Mouse (Mus musculus) thymus, adult 18-20 months (tissue): ENCODE data around the gene Gpr37l1.
"Not testable (repeated sequence)": the region's sequence is repeated elsewhere in the genome, so short reads cannot be mapped to it uniquely, and the experiment has no call there.

Source experiments
- DNase-seq, 2 experiments: peaks; one replicate each; pipeline ENCODE4 v3.0.0; 2022; ENCODE audit warnings: mixed read lengths in 2 of 2

The Gpr37l1 gene

GRCm38 (mm10) chr1:135167435-135167834 is at the start of gene Gpr37l1:
Gene Gpr37l1, minus strand, starts transcription at chr1:135167681.
- no peak for DNase-seq

DNA sequence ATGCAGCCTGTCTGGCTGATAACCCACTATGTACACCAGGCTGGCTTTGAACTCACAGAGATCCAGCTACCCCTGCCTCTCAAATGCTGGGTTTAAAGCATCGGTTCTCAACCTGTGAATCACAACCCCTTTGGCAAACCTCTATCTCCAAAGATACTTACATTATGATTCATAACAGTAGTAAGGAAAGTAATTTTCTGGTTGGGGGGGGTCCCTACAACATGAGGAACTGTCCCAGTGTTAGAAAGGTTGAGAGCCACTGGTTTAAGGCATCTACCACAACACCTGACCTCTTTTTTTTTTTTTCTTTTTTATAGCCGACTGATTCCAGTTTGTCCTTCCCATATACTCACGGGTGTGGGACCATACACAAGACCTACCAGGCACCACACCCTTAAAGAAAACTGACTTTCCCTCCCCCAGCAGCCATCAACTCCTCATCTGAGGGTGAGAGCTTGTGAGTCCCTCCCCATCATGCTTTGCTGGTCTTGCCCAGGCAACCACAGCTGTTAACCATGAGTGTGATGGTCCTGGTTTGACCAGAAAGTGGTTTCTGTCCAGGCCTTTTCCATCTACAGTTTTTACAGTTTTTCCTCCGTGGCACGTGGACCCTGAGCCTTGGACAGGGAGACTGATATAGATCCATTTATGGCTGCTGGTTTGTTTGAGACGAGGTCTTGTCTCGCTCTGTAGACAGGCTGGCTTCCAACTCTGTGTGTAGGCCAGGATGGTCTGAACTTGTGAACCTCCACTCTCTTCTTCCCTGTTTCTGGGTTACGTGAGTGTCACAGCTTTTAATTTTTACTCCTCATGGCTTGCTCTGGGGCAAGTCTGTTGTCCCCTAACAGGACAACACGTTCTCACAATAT is 46.5 kb upstream of the Gpr37l1 start:
- DNase-seq: no peak

DNA sequence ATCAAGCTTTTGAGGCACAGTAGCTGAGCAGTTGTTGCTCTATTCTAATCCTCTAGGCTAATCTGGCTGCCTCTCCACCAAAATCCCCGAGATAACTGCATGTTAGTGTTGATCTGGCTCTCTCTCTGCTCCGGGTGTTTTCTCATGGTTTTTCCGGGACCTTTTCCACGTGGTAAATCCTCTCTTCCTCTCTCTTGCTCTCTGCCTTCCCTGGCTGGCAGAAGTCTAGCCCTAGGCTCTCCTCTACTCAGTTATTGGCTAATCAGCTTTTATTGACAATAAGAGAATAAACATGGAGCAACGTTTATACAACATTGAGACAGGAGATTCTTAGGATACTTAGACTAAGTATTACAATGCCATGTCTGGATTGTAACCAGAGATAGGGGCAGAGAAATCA is 42.9 kb upstream of the Gpr37l1 start:
- DNase-seq: no peak

- no peak for DNase-seq
Measured at GRCm38 (mm10) chr1:135208716-135209115, 41.2 kb upstream of the Gpr37l1 start.

DNA sequence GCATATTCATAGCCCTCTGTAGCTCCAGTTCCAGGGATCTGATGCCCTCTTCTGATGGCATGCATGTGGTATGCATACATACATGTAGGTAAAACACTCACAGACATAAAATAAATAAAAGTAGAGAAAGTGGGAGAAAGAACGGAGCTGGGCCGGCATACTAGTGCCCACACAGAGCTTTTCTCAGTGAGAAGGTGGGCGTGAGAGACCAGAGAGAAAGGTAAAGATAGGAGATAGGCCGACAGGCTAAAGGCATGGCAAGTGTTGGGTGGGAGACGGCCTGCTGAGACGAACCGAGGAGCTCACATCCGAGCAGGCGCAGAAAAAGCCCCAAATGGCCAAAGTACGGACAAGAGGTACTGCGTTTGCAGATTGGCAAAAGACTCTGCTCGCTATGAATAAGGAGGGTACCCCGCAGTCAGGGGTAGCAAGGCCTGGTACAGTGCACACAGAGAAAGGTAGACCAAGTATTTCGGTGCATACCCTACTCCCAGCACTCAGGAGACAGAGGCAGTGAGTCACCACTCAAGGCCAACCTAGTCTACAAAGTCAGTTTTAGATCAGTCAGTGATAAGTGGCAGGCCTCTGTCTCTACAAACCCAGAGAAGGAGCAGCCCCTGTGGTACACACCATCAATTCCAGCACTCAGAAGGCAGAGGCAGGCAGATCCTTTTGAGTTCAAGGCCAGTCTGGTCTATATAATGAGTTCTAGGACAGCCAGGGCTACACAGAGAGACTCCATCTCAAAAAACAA is 39.3 kb upstream of the Gpr37l1 start:
- DNase-seq: no peak

GRCm38 (mm10) chr1:135205257-135205656 is 37.8 kb upstream of the Gpr37l1 start:
- no peak for DNase-seq

GRCm38 (mm10) chr1:135204196-135205126 is 37.0 kb upstream of the Gpr37l1 start:
- no peak for DNase-seq

DNA sequence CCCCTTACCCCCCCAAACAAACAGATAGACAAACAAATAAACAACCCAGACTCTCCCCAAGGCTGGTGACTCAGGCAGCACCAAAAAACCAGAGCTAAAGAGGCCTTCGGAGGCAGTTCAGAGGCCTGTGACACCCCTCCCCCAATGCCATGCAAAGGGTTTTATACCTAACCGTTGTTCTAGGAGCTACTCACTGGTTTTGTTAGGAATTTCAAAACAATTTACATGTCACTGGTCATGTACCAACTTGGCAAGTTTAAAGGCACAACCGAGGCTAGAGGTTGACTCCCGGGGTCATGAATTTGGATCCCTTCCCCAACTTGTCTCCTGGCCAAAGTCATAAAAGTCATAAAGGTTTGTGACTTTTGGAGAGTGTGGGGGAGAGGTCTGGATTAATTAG is 32.9 kb upstream of the Gpr37l1 start:
- no peak for DNase-seq

DNA sequence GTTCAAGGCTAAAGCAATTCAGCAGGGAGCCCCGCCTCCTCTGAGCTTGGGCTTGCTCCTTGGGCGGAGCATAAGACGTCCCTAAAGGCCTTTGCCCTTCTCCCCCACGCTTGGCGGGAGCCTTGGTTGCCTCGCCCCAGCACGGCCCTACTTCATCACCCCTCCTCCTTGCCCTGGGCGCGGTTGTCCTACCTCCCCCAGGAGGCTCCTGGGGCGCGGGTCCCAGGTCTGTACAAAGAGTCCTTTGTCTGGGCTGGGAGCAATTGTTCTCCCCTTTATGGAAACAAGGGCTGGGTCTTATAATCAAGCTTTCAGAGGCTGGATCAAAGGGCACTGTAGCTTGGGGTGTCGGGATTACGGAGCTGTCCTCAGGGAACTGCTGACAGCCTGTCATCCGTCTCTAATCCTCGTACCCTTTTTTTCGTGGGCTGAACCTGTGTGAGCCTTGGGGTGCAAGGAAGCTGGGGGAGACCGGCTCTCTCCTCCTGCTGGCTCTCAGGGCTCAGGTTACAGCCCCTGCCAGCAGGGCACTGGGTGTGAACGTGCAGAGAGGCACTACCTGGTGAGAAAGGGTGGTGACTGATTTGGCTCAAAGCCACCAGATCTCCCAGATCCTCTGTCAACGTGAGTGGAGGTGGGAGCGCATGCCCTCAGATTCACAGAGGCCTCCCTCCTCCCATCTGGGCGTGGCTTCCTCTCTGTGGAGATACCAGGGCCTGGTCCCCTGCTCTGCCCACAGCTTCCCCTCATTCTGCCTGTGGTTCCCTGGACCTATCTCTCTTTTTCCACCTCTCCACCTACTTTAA is 31.7 kb upstream of the Gpr37l1 start:
- peak in 1 of 2 experiments; percentile 11 for DNase-seq

DNA sequence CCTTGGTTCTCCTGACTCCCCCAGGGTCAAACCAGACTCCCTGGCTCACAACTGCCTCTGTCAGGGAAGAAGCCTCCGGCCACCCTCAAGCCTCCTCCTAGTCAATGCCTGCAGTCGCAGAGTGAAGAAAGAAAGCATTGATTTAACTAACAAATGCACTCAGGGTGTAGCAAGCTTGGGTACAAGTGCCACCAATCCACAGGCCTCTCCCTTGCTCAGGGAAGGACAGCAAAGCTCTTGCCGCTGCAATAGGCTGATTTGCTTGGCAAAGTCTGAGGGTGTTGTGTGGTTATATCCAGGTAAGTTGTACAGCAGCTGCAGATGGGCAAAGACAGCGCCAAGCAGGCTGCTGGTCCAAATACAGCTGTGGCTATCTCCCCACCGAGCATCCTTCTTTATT is 30.9 kb upstream of the Gpr37l1 start:
- DNase-seq: no peak

GRCm38 (mm10) chr1:135195907-135196440 is 28.5 kb upstream of the Gpr37l1 start:
- DNase-seq: no peak

GRCm38 (mm10) chr1:135194335-135194734 is 26.9 kb upstream of the Gpr37l1 start:
- not testable (repeated sequence) for DNase-seq

- no peak for DNase-seq
Measured at GRCm38 (mm10) chr1:135189186-135189585, 21.7 kb upstream of the Gpr37l1 start.

DNA sequence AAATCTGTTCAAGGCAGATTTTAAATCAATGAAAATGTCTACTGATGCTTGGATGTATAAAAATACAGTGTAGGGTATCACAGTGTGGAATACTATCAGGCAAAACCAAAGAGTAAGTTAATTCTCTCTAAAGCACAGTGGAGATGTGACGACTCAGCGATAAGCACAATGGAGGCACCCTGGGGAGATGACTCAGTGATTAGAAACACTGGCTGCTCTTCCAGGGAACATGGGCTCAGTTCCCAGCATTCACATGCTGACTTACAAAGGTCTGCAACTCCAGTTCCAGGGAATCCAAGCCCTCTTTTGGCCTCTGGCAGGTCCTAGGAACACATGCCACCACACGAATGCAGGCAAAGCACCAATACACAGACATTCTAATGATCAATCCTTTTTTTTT is 20.7 kb upstream of the Gpr37l1 start:
- DNase-seq: no peak

GRCm38 (mm10) chr1:135187016-135187415 is 19.5 kb upstream of the Gpr37l1 start:
- not testable (repeated sequence) for DNase-seq

- no peak for DNase-seq
Measured at GRCm38 (mm10) chr1:135186427-135186826, 18.9 kb upstream of the Gpr37l1 start.

- no peak for DNase-seq
Measured at GRCm38 (mm10) chr1:135185936-135186335, 18.5 kb upstream of the Gpr37l1 start.

DNA sequence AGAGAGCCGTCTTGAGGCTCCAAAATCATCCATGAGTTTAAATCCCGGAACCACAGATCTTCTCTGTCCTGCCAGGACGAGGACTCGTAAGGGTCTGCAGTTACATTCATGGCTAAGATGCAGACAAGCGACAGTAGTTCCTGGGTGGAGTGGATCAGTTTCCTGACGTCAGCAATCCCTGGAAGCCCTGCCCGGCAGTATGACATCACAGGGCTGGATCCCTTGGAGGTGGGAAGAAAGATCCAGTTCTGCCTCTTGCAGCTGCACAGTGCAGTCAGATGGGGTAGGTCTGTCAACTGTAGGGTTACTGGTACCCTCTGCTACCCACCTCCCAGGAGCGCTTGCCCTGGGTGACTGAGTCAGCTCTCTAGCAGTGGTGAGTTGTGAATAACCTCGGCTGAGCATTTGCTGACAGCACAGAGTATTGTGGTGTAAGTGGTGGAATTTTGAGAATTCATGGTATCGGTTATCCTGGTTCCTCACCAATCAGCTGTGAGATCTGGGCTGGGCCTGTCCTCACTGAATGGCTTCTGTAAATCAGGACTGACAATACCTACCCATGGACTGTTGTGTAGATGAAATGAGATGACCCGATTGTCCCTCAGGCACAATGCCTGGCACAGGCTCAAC is 16.6 kb upstream of the Gpr37l1 start:
- DNase-seq: no peak

DNA sequence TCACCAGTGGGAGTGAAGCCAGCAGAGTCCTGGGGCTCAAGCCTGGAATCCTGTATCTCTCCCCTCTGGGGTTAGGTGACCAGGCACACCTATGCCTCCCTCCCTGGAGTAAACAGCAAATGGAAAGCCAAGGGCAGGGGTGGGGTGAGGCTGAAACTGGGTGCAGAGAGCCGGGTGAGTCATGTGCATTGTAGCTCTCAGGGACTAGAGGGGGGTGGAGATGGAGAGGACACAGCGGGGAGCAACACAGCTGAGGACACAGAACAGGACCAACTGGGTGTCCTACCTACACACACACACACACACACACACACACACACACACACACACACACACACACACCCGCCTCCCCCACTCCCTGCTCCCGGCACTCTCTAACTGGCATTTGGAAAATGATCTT is 16.0 kb upstream of the Gpr37l1 start:
- no peak for DNase-seq

- no peak for DNase-seq
Measured at GRCm38 (mm10) chr1:135182975-135183374, 15.5 kb upstream of the Gpr37l1 start.
